Mouse (Mus musculus) MEL (cell line): ENCODE measurements around the gene Rnf185. TPM values are rescaled to one million over a fixed set of nuclear protein-coding genes. Genes with fewer than 3 reads are reported as not detected.

Experiments
- DNase-seq: peaks from one replicate; pipeline ENCODE4 v3.0.0; 2011; ENCODE audit warnings: low read depth, low spot score
- H3K27ac ChIP-seq: 2 replicates; pipeline ENCODE4 v1.5.1; 2012; ENCODE audit warnings: low read depth, mild to moderate bottlenecking, control low read depth, low read length, moderate library complexity; ENCODE audit not compliant: control insufficient read depth
- H3K27me3 ChIP-seq, 2 experiments: fragments of 150-350 bp in 1 of 2; sonication (generic) in 1 of 2; 2 replicates each; pipeline ENCODE4 v1.6.1; 2012; ENCODE audit warnings: low read length in 2 of 2, mild to moderate bottlenecking in 2 of 2, improper control_type of control experiment in 1 of 2, moderate library complexity in 1 of 2; ENCODE audit not compliant: insufficient read depth in 2 of 2, control insufficient read depth in 1 of 2
- H3K36me3 ChIP-seq, 2 experiments: 2 replicates each; pipeline ENCODE4 v1.6.1; 2012 to 2014; ENCODE audit warnings: low read length in 2 of 2, improper control_type of control experiment in 1 of 2, inconsistent platforms in 1 of 2, mild to moderate bottlenecking in 1 of 2; ENCODE audit not compliant: insufficient read depth in 2 of 2, control insufficient read depth in 1 of 2
- H3K4me1 ChIP-seq, 2 experiments: fragments of 150-350 bp in 1 of 2; sonication (generic) in 1 of 2; 2 replicates each; pipeline ENCODE4 v1.6.1; 2012; ENCODE audit warnings: low read length in 2 of 2, improper control_type of control experiment in 1 of 2, mild to moderate bottlenecking in 1 of 2; ENCODE audit not compliant: insufficient read depth in 2 of 2, control insufficient read depth in 1 of 2
- H3K4me3 ChIP-seq, 2 experiments: fragments of 150-350 bp in 1 of 2; sonication (generic) in 1 of 2; 2 replicates each; pipeline ENCODE4 v1.5.1; 2012; ENCODE audit warnings: low read depth in 2 of 2, low read length in 2 of 2, mild to moderate bottlenecking in 2 of 2, moderate library complexity in 2 of 2, control low read depth in 1 of 2, improper control_type of control experiment in 1 of 2; ENCODE audit not compliant: control insufficient read depth in 1 of 2, insufficient read depth in 1 of 2
- H3K79me2 ChIP-seq: 2 replicates; pipeline ENCODE4 v1.6.1; 2012; ENCODE audit warnings: mild to moderate bottlenecking, low read length, moderate library complexity; ENCODE audit not compliant: control insufficient read depth, poor library complexity, insufficient read depth
- H3K9ac ChIP-seq: 2 replicates; pipeline ENCODE4 v1.6.1; 2012; ENCODE audit warnings: low read depth, mild to moderate bottlenecking, control low read depth, low read length, moderate library complexity; ENCODE audit not compliant: control insufficient read depth, poor library complexity, severe bottlenecking
- H3K9me3 ChIP-seq: fragments of 150-350 bp; sonication (generic); replicated peaks from 2 replicates; pipeline ENCODE4 v1.6.1; 2012; ENCODE audit warnings: mild to moderate bottlenecking, low read length, improper control_type of control experiment, moderate library complexity; ENCODE audit not compliant: insufficient read depth
- BHLHE40 ChIP-seq: IDR thresholded peaks from 2 replicates; pipeline ENCODE4 v1.6.1; 2012; ENCODE audit warnings: low read depth, mild to moderate bottlenecking, inconsistent platforms, low read length, improper control_type of control experiment, borderline replicate concordance
- CHD1 ChIP-seq: IDR thresholded peaks from 2 replicates; pipeline ENCODE4 v1.6.1; 2012; ENCODE audit warnings: low read depth, mild to moderate bottlenecking, inconsistent platforms, low read length, improper control_type of control experiment
- CHD2 ChIP-seq: IDR thresholded peaks from 2 replicates; pipeline ENCODE4 v1.6.1; 2011; ENCODE audit warnings: low read length, improper control_type of control experiment
- E2F4 ChIP-seq: IDR thresholded peaks from 2 replicates; pipeline ENCODE4 v1.6.1; 2011; ENCODE audit warnings: low read depth, low read length, improper control_type of control experiment, borderline replicate concordance
- EP300 ChIP-seq, 2 experiments: IDR thresholded peaks; 2 replicates each; pipeline ENCODE4 v1.6.1; 2011; ENCODE audit warnings: improper control_type of control experiment in 2 of 2, low read length in 2 of 2, low read depth in 1 of 2, mild to moderate bottlenecking in 1 of 2
- GATA1 ChIP-seq: IDR thresholded peaks from 2 replicates; pipeline ENCODE4 v1.6.1; 2011; ENCODE audit warnings: low read depth, low read length, improper control_type of control experiment
- HCFC1 ChIP-seq: IDR thresholded peaks from 2 replicates; pipeline ENCODE4 v1.6.1; 2012; ENCODE audit warnings: low read depth, mild to moderate bottlenecking, inconsistent platforms, low read length, improper control_type of control experiment, moderate library complexity
- JUND ChIP-seq: IDR thresholded peaks from 2 replicates; pipeline ENCODE4 v1.6.1; 2011; ENCODE audit warnings: low read depth, mild to moderate bottlenecking, improper control_type of control experiment, low read length
- MAFK ChIP-seq: IDR thresholded peaks from 2 replicates; pipeline ENCODE4 v1.6.1; 2011; ENCODE audit warnings: low read depth, mild to moderate bottlenecking, low read length, improper control_type of control experiment, borderline replicate concordance
- MAX ChIP-seq: IDR thresholded peaks from 2 replicates; pipeline ENCODE4 v1.6.1; 2011; ENCODE audit warnings: low read length, improper control_type of control experiment
- MAZ ChIP-seq: IDR thresholded peaks from 2 replicates; pipeline ENCODE4 v1.6.1; 2012; ENCODE audit warnings: low read depth, mild to moderate bottlenecking, inconsistent platforms, low read length, improper control_type of control experiment
- MEF2A ChIP-seq: IDR thresholded peaks from 2 replicates; pipeline ENCODE4 v1.6.1; 2014; ENCODE audit warnings: low read depth, mild to moderate bottlenecking, inconsistent platforms, low read length, improper control_type of control experiment; ENCODE audit not compliant: poor library complexity, insufficient replicate concordance, severe bottlenecking; ENCODE audit errors: extremely low read depth
- MXI1 ChIP-seq: IDR thresholded peaks from 2 replicates; pipeline ENCODE4 v1.6.1; 2011; ENCODE audit warnings: mild to moderate bottlenecking, low read depth, low read length, improper control_type of control experiment
- MYB ChIP-seq: IDR thresholded peaks from 2 replicates; pipeline ENCODE4 v1.6.1; 2011; ENCODE audit warnings: mild to moderate bottlenecking, low read depth, low read length, improper control_type of control experiment
- NELFE ChIP-seq: IDR thresholded peaks from 2 replicates; pipeline ENCODE4 v1.6.1; 2011; ENCODE audit warnings: low read depth, low read length, improper control_type of control experiment
- NRF1 ChIP-seq: IDR thresholded peaks from 2 replicates; pipeline ENCODE4 v1.6.1; 2014; ENCODE audit warnings: low read depth, mild to moderate bottlenecking, inconsistent platforms, low read length, improper control_type of control experiment, moderate library complexity; ENCODE audit not compliant: poor library complexity, insufficient read depth, severe bottlenecking
- RAD21 ChIP-seq: IDR thresholded peaks from 2 replicates; pipeline ENCODE4 v1.6.1; 2011; ENCODE audit warnings: mild to moderate bottlenecking, low read depth, low read length, improper control_type of control experiment
- RCOR1 ChIP-seq: IDR thresholded peaks from 2 replicates; pipeline ENCODE4 v1.6.1; 2012; ENCODE audit warnings: low read depth, mild to moderate bottlenecking, inconsistent platforms, low read length, improper control_type of control experiment
- SIN3A ChIP-seq: IDR thresholded peaks from 2 replicates; pipeline ENCODE4 v1.6.1; 2012; ENCODE audit warnings: low read length, improper control_type of control experiment, inconsistent platforms
- SMC3 ChIP-seq: IDR thresholded peaks from 2 replicates; pipeline ENCODE4 v1.6.1; 2011; ENCODE audit warnings: low read depth, low read length, improper control_type of control experiment
- TCF12 ChIP-seq: IDR thresholded peaks from 2 replicates; pipeline ENCODE4 v1.6.1; 2014; ENCODE audit warnings: low read depth, mild to moderate bottlenecking, inconsistent platforms, low read length, improper control_type of control experiment, moderate library complexity
- UBTF ChIP-seq: IDR thresholded peaks from 2 replicates; pipeline ENCODE4 v1.6.1; 2012; ENCODE audit warnings: low read depth, mild to moderate bottlenecking, inconsistent platforms, low read length, improper control_type of control experiment, moderate library complexity, borderline replicate concordance; ENCODE audit not compliant: insufficient read depth
- USF1 ChIP-seq: IDR thresholded peaks from 2 replicates; pipeline ENCODE4 v1.6.1; 2014; ENCODE audit warnings: low read depth, mild to moderate bottlenecking, inconsistent platforms, low read length, improper control_type of control experiment, moderate library complexity
- ZC3H11A ChIP-seq: IDR thresholded peaks from 2 replicates; pipeline ENCODE4 v1.6.1; 2012; ENCODE audit warnings: low read depth, mild to moderate bottlenecking, inconsistent platforms, low read length, improper control_type of control experiment
- ZMIZ1 ChIP-seq: IDR thresholded peaks from 2 replicates; pipeline ENCODE4 v1.6.1; 2012; ENCODE audit warnings: low read depth, mild to moderate bottlenecking, inconsistent platforms, low read length, improper control_type of control experiment, moderate library complexity
- polyA plus RNA-seq, 2 experiments: library from polyadenylated mRNA; stranded (reverse) in 1 of 2; unstranded in 1 of 2; fragments of >175 nt in 1 of 2; fragments of >200 nt in 1 of 2; gene quantifications; 2 replicates each; pipeline versions ENCODE4 v1.2.1 to v1.2.4; 2012; ENCODE audit warnings: low replicate concordance in 2 of 2, low read depth in 1 of 2; ENCODE audit not compliant: insufficient read length in 2 of 2, insufficient read depth in 1 of 2, missing spikeins in 1 of 2
- total RNA-seq: library from RNA; depleted of rRNA; stranded (reverse); fragments of 300-350 nt; gene quantifications from 2 replicates; pipeline ENCODE4 v1.2.3, GENCODE M21; 2012

Rnf185 gene
- total and polyA plus RNA-seq, 3 experiments = 9.9 to 13.8 TPM; not detected in 1

- H3K9ac ChIP-seq = no peak overlapping the region
These were observed 81.1 kb downstream of the Rnf185 start for GRCm38 (mm10) chr11:3370928-3371598.

GRCm38 (mm10) chr11:3370162-3370561 lies 82.0 kb downstream of the Rnf185 start:
- H3K4me1 ChIP-seq = no peaks in the 10 kb centered on the region
- no peak for TF ChIP-seq MXI1
- TF ChIP-seq E2F4 = no peak
- TF ChIP-seq CHD1 = no peak
- TF ChIP-seq ZC3H11A = no peak
- TF ChIP-seq EP300 (IDR thresholded peaks at IDR 0.05; ENCODE audit: low read depth in 1 of 2, low read length in 2 of 2) = no peak
- TF ChIP-seq MAFK = no peak
- no peak for TF ChIP-seq SIN3A
- no peak for TF ChIP-seq MAZ
- no peak for TF ChIP-seq ZMIZ1
- TF ChIP-seq USF1 = no peak
- TF ChIP-seq RAD21 = no peak
- TF ChIP-seq JUND = no peak
- TF ChIP-seq NELFE = no peak
- TF ChIP-seq CHD2 = no peak
- TF ChIP-seq MAX = no peak
- TF ChIP-seq GATA1 = no peak
- TF ChIP-seq, all 39 proteins: peak for 0
- no peak overlapping the region for H3K9ac ChIP-seq

More at GRCm38 (mm10) chr11:3370928-3371598, 81.1 kb downstream of the Rnf185 start:
- Histone ChIP-seq H3K27me3 (no peaks in the 10 kb centered on the region), H3K4me3 (no peak overlapping the region), H3K36me3 (no peaks in the 10 kb centered on the region)
- TF ChIP-seq NRF1 (no peak), UBTF (no peak), RCOR1 (no peak), TCF12 (no peak), SMC3 (no peak), HCFC1 (no peak), MEF2A (no peak), USF1 (no peak), EP300 (IDR thresholded peaks at IDR 0.05; ENCODE audit: low read depth in 1 of 2, low read length in 2 of 2) (no peak), NELFE (no peak), GATA1 (no peak), BHLHE40 (no peak), MYB (no peak)
- TF ChIP-seq, all 39 proteins: peak for 0
- no peaks in the 10 kb centered on the region for H3K9me3 ChIP-seq
- no peak overlapping the region for H3K27ac ChIP-seq
- H3K4me1 ChIP-seq = no peaks in the 10 kb centered on the region
- H3K79me2 ChIP-seq = no peaks in the 10 kb centered on the region
- DNase-seq = no peak

More at GRCm38 (mm10) chr11:3370162-3370561, 82.0 kb downstream of the Rnf185 start:
- H3K9me3 ChIP-seq = no peaks in the 10 kb centered on the region
- H3K27ac ChIP-seq = no peak overlapping the region
- no peak for DNase-seq
- H3K27me3 ChIP-seq = no peaks in the 10 kb centered on the region
- no peak overlapping the region for H3K4me3 ChIP-seq
- H3K79me2 ChIP-seq = no peaks in the 10 kb centered on the region
- no peaks in the 10 kb centered on the region for H3K36me3 ChIP-seq
